Mouse (Mus musculus): Measurements from ENCODE around the gene Tenm4. TPM values are rescaled to one million over a fixed set of nuclear protein-coding genes. Genes with fewer than 3 reads are reported as not detected.

Gene Tenm4
- total and polyA plus RNA-seq, 2 experiments from 2014 or later, result 1.4 to 5.9 TPM

DNA sequence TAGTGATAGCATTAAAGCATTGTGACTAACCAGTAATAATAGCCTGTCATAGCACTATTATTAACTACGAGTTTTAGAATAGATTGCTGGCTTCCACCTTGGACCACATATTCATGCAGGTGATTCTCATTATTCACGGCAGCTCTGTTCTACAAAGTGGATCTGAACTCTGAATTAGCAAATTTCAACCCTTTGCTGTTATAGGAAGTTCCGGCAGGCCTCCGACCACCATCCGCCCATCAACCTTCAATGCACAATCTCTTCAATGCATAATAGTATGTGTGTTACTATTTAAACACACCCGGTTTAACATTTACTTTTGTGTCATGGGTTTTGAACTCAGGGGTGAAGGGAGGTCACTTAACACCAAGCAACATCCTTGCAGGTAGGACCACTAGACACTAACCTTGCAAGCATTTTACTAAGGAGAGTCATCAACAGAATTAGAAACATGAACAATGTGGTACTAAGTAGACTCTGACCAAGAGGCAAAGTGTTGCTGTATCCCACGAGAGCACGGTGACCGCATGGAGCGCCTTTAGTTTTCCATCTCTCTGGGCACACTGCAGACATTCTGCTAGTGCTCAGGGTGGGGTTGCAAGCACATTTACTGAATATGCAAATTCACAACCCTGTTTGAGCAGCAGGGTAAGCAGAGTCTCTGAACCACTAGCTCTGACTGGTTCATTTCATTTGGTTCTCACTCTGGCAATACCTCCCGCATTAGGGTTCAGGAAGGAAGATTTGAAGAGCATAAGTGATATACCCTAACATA, 213.9 kb downstream of the Tenm4 start:
- no peak overlapping the region for H3K4me3 ChIP-seq (ENCODE audit: low read depth, low read length)
- DNase-seq (ENCODE audit: low spot score) (no peak), ATAC-seq (ENCODE audit: insufficient read depth, low read depth) (no peak)
- H3K9ac ChIP-seq (replicated peaks; ENCODE audit: low read depth, low read length), result no peak overlapping the region
- 90% methylated on average over 11 of the region's 11 CpGs for WGBS
- no peaks in the 10 kb centered on the region for H3K27me3 ChIP-seq (ENCODE audit: control insufficient read depth, insufficient read depth, low read length)
- no peaks in the 10 kb centered on the region for H3K4me1 ChIP-seq (ENCODE audit: control insufficient read depth, insufficient read depth)
- no peak overlapping the region for H3K4me2 ChIP-seq (ENCODE audit: low read depth, low read length)
- TF ChIP-seq CTCF (IDR thresholded peaks at IDR 0.05; ENCODE audit: low read depth) (no peak), EP300 (IDR thresholded peaks at IDR 0.05; ENCODE audit: low read depth) (no peak)
- H3K9me3 ChIP-seq (replicated peaks; ENCODE audit: control insufficient read depth, low read length), result no peaks in the 10 kb centered on the region
- H3K27ac ChIP-seq (ENCODE audit: low read depth), result no peak overlapping the region
- H3K36me3 ChIP-seq (replicated peaks; ENCODE audit: control insufficient read depth, insufficient read depth, low read length), result no peaks in the 10 kb centered on the region

DNA sequence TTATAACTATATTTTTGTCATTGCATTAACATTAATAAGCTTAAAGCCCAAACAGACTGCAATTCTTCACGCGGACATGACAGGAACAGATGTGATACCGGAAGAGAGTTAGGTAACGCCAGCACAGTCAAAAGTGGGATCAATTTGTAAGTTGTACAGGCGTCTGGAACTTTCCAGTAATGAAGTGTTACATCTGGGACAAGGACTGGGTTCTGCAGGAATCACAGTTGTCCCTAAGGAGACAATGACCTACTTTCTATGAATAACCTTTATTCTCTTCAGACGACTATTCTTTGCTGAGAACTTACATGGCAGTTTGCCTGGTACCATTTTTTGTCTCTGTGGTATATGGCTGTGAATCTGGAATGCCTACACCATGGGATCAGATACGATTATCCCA, 214.8 kb downstream of the Tenm4 start:
- DNase-seq (ENCODE audit: low spot score) (no peak), ATAC-seq (ENCODE audit: insufficient read depth, low read depth) (no peak)
- no peaks in the 10 kb centered on the region for H3K27me3 ChIP-seq (ENCODE audit: control insufficient read depth, insufficient read depth, low read length)
- H3K36me3 ChIP-seq (replicated peaks; ENCODE audit: control insufficient read depth, insufficient read depth, low read length), result no peaks in the 10 kb centered on the region
- no peak overlapping the region for H3K4me3 ChIP-seq (ENCODE audit: low read depth, low read length)
- H3K9me3 ChIP-seq (replicated peaks; ENCODE audit: control insufficient read depth, low read length), result no peaks in the 10 kb centered on the region
- WGBS, result 80% methylated on average over 7 of the region's 7 CpGs
- no peaks in the 10 kb centered on the region for H3K4me1 ChIP-seq (ENCODE audit: control insufficient read depth, insufficient read depth)
- no peak overlapping the region for H3K4me2 ChIP-seq (ENCODE audit: low read depth, low read length)
- TF ChIP-seq EP300 (IDR thresholded peaks at IDR 0.05; ENCODE audit: low read depth) (no peak), CTCF (IDR thresholded peaks at IDR 0.05; ENCODE audit: low read depth) (no peak)
- no peak overlapping the region for H3K9ac ChIP-seq (replicated peaks; ENCODE audit: low read depth, low read length)
- no peak overlapping the region for H3K27ac ChIP-seq (ENCODE audit: low read depth)

GRCm38 (mm10) chr7:96390034-96390670, 219.1 kb downstream of the Tenm4 start:
- Histone ChIP-seq H3K27ac (ENCODE audit: low read depth) (no peak overlapping the region), H3K4me3 (ENCODE audit: low read depth, low read length) (no peak overlapping the region), H3K4me2 (ENCODE audit: low read depth, low read length) (no peak overlapping the region), H3K27me3 (ENCODE audit: control insufficient read depth, insufficient read depth, low read length) (no peaks in the 10 kb centered on the region), H3K9ac (replicated peaks; ENCODE audit: low read depth, low read length) (no peak overlapping the region), H3K9me3 (replicated peaks; ENCODE audit: control insufficient read depth, low read length) (no peaks in the 10 kb centered on the region), H3K4me1 (ENCODE audit: control insufficient read depth, insufficient read depth) (no peaks in the 10 kb centered on the region), H3K36me3 (replicated peaks; ENCODE audit: control insufficient read depth, insufficient read depth, low read length) (no peaks in the 10 kb centered on the region)
- no peak for TF ChIP-seq EP300 (IDR thresholded peaks at IDR 0.05; ENCODE audit: low read depth)
- no peak for TF ChIP-seq CTCF (IDR thresholded peaks at IDR 0.05; ENCODE audit: low read depth)
- 73% methylated on average over 6 of the region's 6 CpGs for WGBS
- ATAC-seq (ENCODE audit: insufficient read depth, low read depth) (no peak), DNase-seq (ENCODE audit: low spot score) (no peak)

- 77% methylated on average over 4 of the region's 4 CpGs for WGBS
Observed at GRCm38 (mm10) chr7:96390894-96391293, 219.8 kb downstream of the Tenm4 start.

DNA sequence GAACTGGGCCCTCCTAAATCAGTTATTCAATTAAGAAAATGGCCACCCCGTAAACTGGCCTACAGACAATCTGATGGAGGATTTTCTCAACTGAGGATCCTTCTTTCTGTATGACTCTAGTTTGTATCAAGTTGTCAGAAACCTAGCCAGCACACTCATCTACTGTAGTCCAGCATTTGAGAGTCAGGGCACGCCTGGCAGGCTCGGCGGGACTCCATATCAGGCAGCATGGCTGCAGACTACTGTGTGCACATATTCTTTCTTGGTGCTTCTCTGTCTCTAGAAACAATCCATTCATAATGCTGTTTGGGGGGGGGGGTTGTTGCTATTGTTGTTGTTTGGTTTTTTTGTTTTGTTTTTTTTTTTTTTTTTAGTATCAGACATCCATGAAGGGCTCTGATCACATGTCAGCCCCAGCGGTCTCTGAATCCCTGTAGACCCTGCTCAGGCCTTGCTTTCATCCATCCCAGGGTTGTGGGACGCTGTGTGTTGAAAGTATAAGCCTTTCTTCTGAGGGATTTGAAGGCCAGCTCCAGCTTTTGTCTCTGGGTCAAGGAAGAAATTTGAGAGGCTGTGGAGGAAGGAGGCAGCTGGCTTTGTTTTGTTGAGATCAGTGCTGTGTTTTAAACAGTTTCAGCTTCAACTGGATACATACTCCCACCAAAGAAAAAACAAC, 220.9 kb downstream of the Tenm4 start:
- Histone ChIP-seq H3K9me3 (replicated peaks; ENCODE audit: control insufficient read depth, low read length) (no peaks in the 10 kb centered on the region), H3K4me1 (ENCODE audit: control insufficient read depth, insufficient read depth) (no peaks in the 10 kb centered on the region), H3K4me2 (ENCODE audit: low read depth, low read length) (no peak overlapping the region), H3K4me3 (ENCODE audit: low read depth, low read length) (no peak overlapping the region), H3K36me3 (replicated peaks; ENCODE audit: control insufficient read depth, insufficient read depth, low read length) (no peaks in the 10 kb centered on the region), H3K27me3 (ENCODE audit: control insufficient read depth, insufficient read depth, low read length) (no peaks in the 10 kb centered on the region), H3K27ac (ENCODE audit: low read depth) (no peak overlapping the region), H3K9ac (replicated peaks; ENCODE audit: low read depth, low read length) (no peak overlapping the region)
- no peak for TF ChIP-seq EP300 (IDR thresholded peaks at IDR 0.05; ENCODE audit: low read depth)
- no peak for TF ChIP-seq CTCF (IDR thresholded peaks at IDR 0.05; ENCODE audit: low read depth)
- DNase-seq (ENCODE audit: low spot score), result no peak
- no peak for ATAC-seq (ENCODE audit: insufficient read depth, low read depth)
- WGBS, result 83% methylated on average over 6 of the region's 6 CpGs

More at GRCm38 (mm10) chr7:96390894-96391293, 219.8 kb downstream of the Tenm4 start:
- Histone ChIP-seq H3K27me3 (ENCODE audit: control insufficient read depth, insufficient read depth, low read length) (no peaks in the 10 kb centered on the region), H3K4me2 (ENCODE audit: low read depth, low read length) (no peak overlapping the region), H3K9ac (replicated peaks; ENCODE audit: low read depth, low read length) (no peak overlapping the region), H3K36me3 (replicated peaks; ENCODE audit: control insufficient read depth, insufficient read depth, low read length) (no peaks in the 10 kb centered on the region), H3K4me3 (ENCODE audit: low read depth, low read length) (no peak overlapping the region), H3K9me3 (replicated peaks; ENCODE audit: control insufficient read depth, low read length) (no peaks in the 10 kb centered on the region), H3K4me1 (ENCODE audit: control insufficient read depth, insufficient read depth) (no peaks in the 10 kb centered on the region), H3K27ac (ENCODE audit: low read depth) (no peak overlapping the region)
- DNase-seq (ENCODE audit: low spot score) (no peak), ATAC-seq (ENCODE audit: insufficient read depth, low read depth) (no peak)
- no peak for TF ChIP-seq EP300 (IDR thresholded peaks at IDR 0.05; ENCODE audit: low read depth)
- TF ChIP-seq CTCF (IDR thresholded peaks at IDR 0.05; ENCODE audit: low read depth), result no peak

Data from heart, postnatal 0 days (tissue).